Mouse (Mus musculus) testis, adult 2 months (tissue): ENCODE results near the gene Irs1. TPM values are rescaled to one million over a fixed set of nuclear protein-coding genes. Genes with fewer than 3 reads are reported as not detected.

Experiments
- H3K27ac ChIP-seq: fragments of 200-500 bp; 2 replicates; pipeline ENCODE4 v1.5.1; 2012; ENCODE audit warnings: low read depth, low read length; ENCODE audit not compliant: control insufficient read depth, insufficient read depth
- H3K27me3 ChIP-seq: fragments of 200-500 bp; 2 replicates; pipeline ENCODE4 v1.6.1; 2012; ENCODE audit warnings: mild to moderate bottlenecking, low read length, moderate library complexity; ENCODE audit not compliant: control insufficient read depth, insufficient read depth
- H3K36me3 ChIP-seq: fragments of 200-500 bp; 2 replicates; pipeline ENCODE4 v1.6.1; 2012; ENCODE audit warnings: mild to moderate bottlenecking, low read length; ENCODE audit not compliant: control insufficient read depth, insufficient read depth
- H3K4me1 ChIP-seq: fragments of 200-500 bp; 2 replicates; pipeline ENCODE4 v1.6.1; 2012; ENCODE audit warnings: low read length; ENCODE audit not compliant: control insufficient read depth, insufficient read depth
- H3K4me3 ChIP-seq: fragments of 200-500 bp; 2 replicates; pipeline ENCODE4 v1.5.1; 2012; ENCODE audit warnings: low read depth, mild to moderate bottlenecking, low read length, moderate library complexity, mixed read lengths; ENCODE audit not compliant: control insufficient read depth
- CTCF ChIP-seq: fragments of 200-500 bp; IDR thresholded peaks from 2 replicates; pipeline ENCODE4 v1.5.1; 2012; ENCODE audit warnings: low read depth, mild to moderate bottlenecking, inconsistent platforms, low read length, moderate library complexity; ENCODE audit not compliant: control insufficient read depth, insufficient read depth, insufficient replicate concordance
- POLR2A ChIP-seq: fragments of 200-500 bp; IDR thresholded peaks from 2 replicates; pipeline ENCODE4 v1.6.1; 2012; ENCODE audit warnings: low read depth, mild to moderate bottlenecking, inconsistent platforms, low read length, moderate library complexity; ENCODE audit not compliant: control insufficient read depth
- polyA plus RNA-seq: library from polyadenylated mRNA; depleted of rRNA; stranded (reverse); fragments of >200 nt; gene quantifications from 2 replicates; pipeline ENCODE4 v1.2.3, GENCODE M21; 2012

Irs1 gene
- polyA plus RNA-seq, 1 experiment, result 0.41 TPM

- Histone ChIP-seq H3K36me3 (no peaks in the 10 kb centered on the region), H3K4me1 (no peaks in the 10 kb centered on the region; the same call in 1 of the 2 replicates), H3K27ac (no peak overlapping the region), H3K27me3 (no peaks in the 10 kb centered on the region), H3K4me3 (no peak overlapping the region)
- TF ChIP-seq CTCF (no peak), POLR2A (no peak)
Observed at GRCm38 (mm10) chr1:82321441-82321840, 30.2 kb upstream of the Irs1 start.

DNA sequence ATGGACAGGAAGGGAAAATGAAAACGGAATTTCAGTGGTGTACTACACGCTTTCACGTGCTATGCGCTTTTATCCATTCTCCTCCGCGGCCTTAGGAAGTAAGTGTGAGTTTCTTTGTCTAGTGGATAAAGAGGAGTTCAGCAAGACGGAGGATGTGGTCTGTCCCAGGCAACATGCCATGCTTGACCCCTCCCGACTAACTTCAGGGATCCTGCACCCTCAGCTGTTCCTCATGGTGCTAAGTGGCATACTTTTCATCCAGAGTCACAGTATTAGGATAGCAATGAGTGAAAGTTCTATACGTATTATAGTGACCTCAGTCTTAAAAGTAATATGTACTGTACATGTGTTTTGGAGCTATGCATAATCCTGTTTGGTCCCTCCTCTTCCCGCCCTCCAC lies 29.6 kb upstream of the Irs1 start:
- peaks cover 2% of the 10 kb centered on the region for H3K4me1 ChIP-seq
- no peaks in the 10 kb centered on the region for H3K36me3 ChIP-seq
- TF ChIP-seq POLR2A (no peak), CTCF (no peak)
- no peak overlapping the region for H3K27ac ChIP-seq
- no peaks in the 10 kb centered on the region for H3K27me3 ChIP-seq
- no peak overlapping the region for H3K4me3 ChIP-seq

- peaks cover 2% of the 10 kb centered on the region for H3K4me1 ChIP-seq
- H3K4me3 ChIP-seq, result no peak overlapping the region
- no peaks in the 10 kb centered on the region for H3K36me3 ChIP-seq
- no peak for TF ChIP-seq CTCF
- TF ChIP-seq POLR2A, result no peak
- no peak overlapping the region for H3K27ac ChIP-seq
- no peaks in the 10 kb centered on the region for H3K27me3 ChIP-seq
Observed at GRCm38 (mm10) chr1:82320456-82320855, 29.2 kb upstream of the Irs1 start.

GRCm38 (mm10) chr1:82316746-82317126 lies 25.5 kb upstream of the Irs1 start:
- Histone ChIP-seq H3K27ac (peak overlapping the region; percentile 99), H3K4me3 (peak overlapping the region; percentile 99), H3K4me1 (peaks cover 2% of the 10 kb centered on the region), H3K27me3 (no peaks in the 10 kb centered on the region), H3K36me3 (no peaks in the 10 kb centered on the region)
- TF ChIP-seq POLR2A, result no peak
- TF ChIP-seq CTCF, result no peak

- Histone ChIP-seq H3K27me3 (no peaks in the 10 kb centered on the region), H3K4me3 (peak within 1 kb of the TSS; percentile 99), H3K27ac (peak within 1 kb of the TSS; percentile 99), H3K4me1 (peaks cover 2% of the 10 kb centered on the region), H3K36me3 (no peaks in the 10 kb centered on the region)
- TF ChIP-seq POLR2A, result peak; percentile 98
- no peak for TF ChIP-seq CTCF
Observed at GRCm38 (mm10) chr1:82316111-82316745, 25.0 kb upstream of the Irs1 start, which contains the start of gene Rhbdd1. Rhbdd1 (plus strand) TSS chr1:82316452.

DNA sequence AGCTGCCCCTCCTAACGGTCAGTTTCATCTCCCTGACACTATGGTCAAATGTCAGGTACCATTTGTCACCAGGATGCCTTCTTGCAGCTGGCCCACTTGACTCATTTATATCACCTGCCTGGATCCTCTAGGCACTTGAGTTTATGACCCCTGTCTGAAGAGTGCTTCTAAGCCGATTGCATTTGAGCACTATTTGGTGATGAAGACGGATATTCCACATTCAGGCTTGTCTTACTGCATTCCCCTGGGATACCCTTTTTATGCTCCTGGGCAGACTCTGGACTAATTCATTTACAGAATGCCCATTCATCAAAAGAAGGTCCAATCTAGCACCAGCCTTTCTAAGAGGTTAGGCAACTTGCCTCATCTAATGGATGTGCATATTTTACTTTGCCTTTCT lies 13.3 kb upstream of the Irs1 start:
- Histone ChIP-seq H3K4me3 (no peak overlapping the region), H3K27ac (no peak overlapping the region), H3K4me1 (no peaks in the 10 kb centered on the region), H3K27me3 (no peaks in the 10 kb centered on the region), H3K36me3 (no peaks in the 10 kb centered on the region)
- TF ChIP-seq POLR2A, result no peak

GRCm38 (mm10) chr1:82298586-82298985 lies 7.4 kb upstream of the Irs1 start:
- no peak overlapping the region for H3K4me3 ChIP-seq
- H3K36me3 ChIP-seq, result no peaks in the 10 kb centered on the region
- no peaks in the 10 kb centered on the region for H3K4me1 ChIP-seq
- H3K27me3 ChIP-seq, result no peaks in the 10 kb centered on the region
- no peak overlapping the region for H3K27ac ChIP-seq
- TF ChIP-seq CTCF (no peak), POLR2A (no peak)
